13 mouse cellular contexts compared by ENCODE assay signal in genomic region chr16:90125318-90126314, GRCm38 (mm10). TPM values are rescaled to one million over a fixed set of nuclear protein-coding genes. Genes with fewer than 3 reads are reported as not detected.
A peak's percentile ranks its signal among the peaks of the same experiment; 100 is the strongest.
DNase-seq lines count a peak whose midpoint lies in the region; ATAC-seq and TF ChIP-seq lines count a peak whose summit lies in the region.
"Had no signal": no experiment of that assay in that cellular context is flagged by ENCODE, and none has a peak within 500 bp of the region (broad histone marks: within the 10 kb centered on the region; RNA-seq: fewer than 3 reads in every experiment).

No protein-coding gene starts in this region.

- H3K4me3 ChIP-seq in intestine, embryonic 15.5 days (replicated peaks), result no peak overlapping the region
- H3K4me3 ChIP-seq in intestine, postnatal 0 days (ENCODE audit: low read depth, low read length), result no peak overlapping the region
- no peak overlapping the region for H3K4me3 ChIP-seq in limb, embryonic 12.5 days (replicated peaks)

- H3K9me3 ChIP-seq in intestine, embryonic 15.5 days, result no peaks in the 10 kb centered on the region
- H3K9me3 ChIP-seq in intestine, postnatal 0 days (ENCODE audit: control insufficient read depth), result no peaks in the 10 kb centered on the region
- 0 out of 2 replicates have a peak, but pooled peaks cover 5% of the 10 kb centered on the region for H3K9me3 ChIP-seq in limb, embryonic 12.5 days

- ATAC-seq in intestine, embryonic 15.5 days, result peak; percentile 46
- no peak for ATAC-seq in intestine, postnatal 0 days
- ATAC-seq in limb, embryonic 12.5 days (ENCODE audit: insufficient number of reproducible peaks, insufficient read depth, low FRiP score, low TSS enrichment, low read depth), result no peak
- ATAC-seq: hindbrain, postnatal 0 days; Patski had no signal

- no peaks in the 10 kb centered on the region for H3K27me3 ChIP-seq in intestine, embryonic 15.5 days (replicated peaks)
- no peaks in the 10 kb centered on the region for H3K27me3 ChIP-seq in intestine, postnatal 0 days (replicated peaks; ENCODE audit: control insufficient read depth, insufficient read depth, low read length)
- no peaks in the 10 kb centered on the region for H3K27me3 ChIP-seq in limb, embryonic 12.5 days
- H3K27me3 ChIP-seq: Patski had no signal

- no peak overlapping the region for H3K4me2 ChIP-seq in intestine, embryonic 15.5 days (replicated peaks)
- no peak overlapping the region for H3K4me2 ChIP-seq in intestine, postnatal 0 days (replicated peaks; ENCODE audit: low read depth)
- H3K4me2 ChIP-seq in limb, embryonic 12.5 days, result no peak overlapping the region; the same call in 1 of the 2 replicates

- DNase-seq in urinary bladder, postnatal 14 days (ENCODE audit: low spot score), result peak; percentile 50
- DNase-seq in urinary bladder, postnatal 10 days (ENCODE audit: low spot score), result no peak
- DNase-seq in embryo, embryonic 9.5 days (ENCODE audit: extremely low spot score), result no peak
- no peak for DNase-seq in spleen, postnatal 10 days (ENCODE audit: low spot score in 2 of 2)
- DNase-seq in ovary, postnatal 10 days (ENCODE audit: low spot score), result no peak
- DNase-seq: adrenal gland, postnatal 14 days; gastrocnemius, postnatal 14 days; thymus, postnatal 25 days had no signal

- H3K4me1 ChIP-seq in intestine, embryonic 15.5 days (replicated peaks), result peaks cover 19% of the 10 kb centered on the region
- no peaks in the 10 kb centered on the region for H3K4me1 ChIP-seq in intestine, postnatal 0 days (replicated peaks; ENCODE audit: control insufficient read depth, insufficient read depth, low read length)
- peaks cover 66% of the 10 kb centered on the region for H3K4me1 ChIP-seq in limb, embryonic 12.5 days (replicated peaks)

- TF ChIP-seq CTCF in intestine, postnatal 0 days (IDR thresholded peaks at IDR 0.05; ENCODE audit: low read depth), result no peak

- H3K36me3 ChIP-seq in intestine, embryonic 15.5 days, result no peaks in the 10 kb centered on the region
- H3K36me3 ChIP-seq in intestine, postnatal 0 days (ENCODE audit: control insufficient read depth, insufficient read depth), result no peaks in the 10 kb centered on the region
- H3K36me3 ChIP-seq in limb, embryonic 12.5 days, result peaks cover 7% of the 10 kb centered on the region

- WGBS in intestine, embryonic 15.5 days, result 49% methylated on average over 21 of the region's 21 CpGs
- 59% methylated on average over 21 of the region's 21 CpGs for WGBS in intestine, postnatal 0 days
- WGBS in limb, embryonic 12.5 days, result 58% methylated on average over 21 of the region's 21 CpGs

- H3K9ac ChIP-seq in intestine, embryonic 15.5 days, result no peak overlapping the region
- no peak overlapping the region for H3K9ac ChIP-seq in intestine, postnatal 0 days (ENCODE audit: low read depth, low read length)
- no peak overlapping the region for H3K9ac ChIP-seq in limb, embryonic 12.5 days (replicated peaks)

- peak overlapping the region; percentile 37; the same call in 1 of the 2 replicates for H3K27ac ChIP-seq in intestine, embryonic 15.5 days
- no peak overlapping the region; the same call in 1 of the 2 replicates for H3K27ac ChIP-seq in intestine, postnatal 0 days (ENCODE audit: low read depth, low read length)
- peak overlapping the region; percentile 53 for H3K27ac ChIP-seq in limb, embryonic 12.5 days
- H3K27ac ChIP-seq: hindbrain, postnatal 0 days had no signal

RNA-seq across cellular contexts. Expression of gene Tiam1, which starts 18.0 kb away (rescaled TPM):
- polyA plus RNA-seq in intestine, embryonic 15.5 days (2015; fragmentation: Nextera tagmentation; extraction: Ambion mirVana), result 12.3 and 12.4 TPM in 2 replicates
- polyA plus RNA-seq in intestine, postnatal 0 days (2015; fragmentation: Nextera tagmentation; extraction: Ambion mirVana), result 3.0 and 3.3 TPM in 2 replicates
- 49.5 and 59.7 TPM in 2 replicates for polyA plus RNA-seq in limb, embryonic 12.5 days (2016; fragmentation: Nextera tagmentation; extraction: Ambion mirVana)
